Mouse (Mus musculus): ENCODE data around the gene Slc48a1. TPM values are rescaled to one million over a fixed set of nuclear protein-coding genes. Genes with fewer than 3 reads are reported as not detected.

The Slc48a1 gene
- 20.7 TPM for polyA plus RNA-seq (2014; fragmentation: Illumina TruSeq; extraction: RNeasy Lipid Tissue Mini Kit (QIAGEN cat#74804); ENCODE audit: low read depth, low replicate concordance)

DNA sequence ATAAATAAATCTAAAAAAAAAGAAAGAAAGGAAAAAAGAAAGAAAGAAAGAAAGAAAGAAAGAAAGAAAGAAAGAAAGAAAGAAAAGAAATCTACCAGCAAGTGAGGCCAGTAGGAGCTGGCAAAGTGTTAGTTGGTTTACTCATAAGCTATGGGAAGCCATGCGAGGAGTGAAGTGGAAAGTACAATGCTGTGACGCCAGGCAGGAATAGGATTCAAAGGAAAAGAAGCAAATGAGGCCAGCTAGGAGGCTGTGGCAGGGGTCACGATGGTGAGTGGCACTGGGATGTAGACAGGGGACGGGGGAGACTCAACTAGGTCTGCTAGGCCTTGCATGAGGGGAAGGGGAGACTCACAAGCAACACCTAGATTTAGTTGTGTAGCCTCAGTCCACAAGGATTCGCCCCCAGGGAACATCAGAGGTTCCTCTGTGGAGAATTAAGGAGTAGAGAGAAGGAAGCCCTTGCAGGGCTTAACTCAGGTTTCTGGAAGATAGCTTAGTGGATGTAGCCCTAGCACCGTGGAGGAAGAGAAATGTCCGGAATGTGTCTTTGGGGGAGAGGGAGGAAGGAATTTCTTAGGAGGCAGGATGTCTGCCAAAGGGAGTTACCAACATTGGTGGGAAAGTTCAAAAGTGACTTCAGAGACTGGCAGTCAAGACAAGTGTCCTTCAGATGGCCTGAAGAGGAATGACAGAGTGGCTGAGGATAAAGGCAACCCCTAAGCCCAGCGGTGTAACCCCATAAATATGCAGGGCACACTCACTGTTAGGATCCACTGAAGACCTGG, at the start of gene Slc48a1:
Gene Slc48a1 (plus strand): TSS at position 210 of the 788 bp plus-strand sequence.

DNA sequence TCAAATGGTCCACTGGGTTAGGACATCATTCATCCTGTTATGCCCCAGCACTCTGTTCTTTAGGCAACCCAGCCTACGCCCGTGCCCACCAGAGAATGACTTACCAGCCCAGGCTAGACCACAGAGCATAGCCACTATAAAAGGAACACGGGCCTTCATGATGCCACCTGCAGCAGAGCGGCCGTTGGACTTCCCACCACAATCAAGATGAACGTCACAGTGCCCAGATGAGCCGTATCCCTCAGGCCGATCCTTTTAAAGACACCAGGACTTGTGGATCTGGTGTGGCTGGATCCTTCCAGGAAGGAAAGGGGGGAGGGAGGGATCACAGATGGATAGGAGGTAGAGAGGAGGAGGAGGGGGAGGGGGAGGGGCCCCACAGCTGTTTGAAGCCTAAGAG, 47.2 kb upstream of the Slc48a1 start, which contains the start of gene Endou:
Gene Endou (minus strand): TSS at position 229 of the 400 bp plus-strand sequence.

DNA sequence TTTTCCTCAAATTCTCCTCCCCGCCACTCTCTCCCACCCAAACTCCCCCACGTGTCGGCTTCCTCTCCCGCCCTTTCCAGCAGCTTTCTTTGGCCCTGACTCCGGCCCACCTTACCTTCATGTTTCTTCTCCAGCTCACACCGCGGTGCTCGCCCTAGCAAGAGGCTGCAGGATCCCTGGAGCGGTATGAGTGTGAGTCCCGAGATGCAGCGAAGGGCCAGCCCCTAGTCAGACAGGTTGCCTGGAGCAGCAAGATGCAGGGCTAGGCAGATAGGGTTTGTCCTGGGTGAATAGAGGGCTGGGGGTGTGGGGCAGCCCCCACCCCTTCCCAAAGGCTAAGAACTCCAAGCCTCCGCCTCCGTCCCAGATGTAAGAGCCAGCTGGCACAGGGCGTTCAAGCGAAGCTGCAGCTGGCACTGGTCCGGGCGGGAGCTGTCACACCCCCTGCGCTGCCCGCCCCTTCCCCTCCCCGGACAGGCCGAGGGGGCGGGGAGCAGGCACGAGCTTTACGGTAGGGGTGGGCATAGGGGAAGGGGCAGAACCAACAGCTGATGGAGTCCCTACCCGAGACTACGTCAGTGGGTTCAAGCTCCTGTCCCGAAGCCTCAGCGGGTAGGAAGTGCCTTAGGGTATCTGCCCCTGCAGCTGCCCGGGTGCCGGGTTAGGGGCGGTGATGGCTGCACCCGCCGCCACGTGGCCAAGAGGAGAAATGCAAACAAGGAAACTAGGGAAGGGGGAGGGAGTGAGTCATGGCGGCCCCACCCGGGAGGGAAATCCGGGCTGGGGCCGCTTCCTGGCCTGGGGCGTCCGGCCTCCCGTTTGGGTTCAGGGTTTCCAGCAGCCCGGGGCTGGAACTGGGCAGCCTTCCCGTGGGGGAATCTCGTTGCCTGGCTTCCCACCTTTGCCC, 10.8 kb upstream of the Slc48a1 start, which contains the start of gene Rapgef3:
Gene Rapgef3 (minus strand): TSS at position 693 of the 907 bp plus-strand sequence.

Other genes starting within 250 kb of the Slc48a1 start
- 7.4 TPM for gene Rpap3, start 72.7 kb upstream of the Slc48a1 start, polyA plus RNA-seq (2014; fragmentation: Illumina TruSeq; extraction: RNeasy Lipid Tissue Mini Kit (QIAGEN cat#74804); ENCODE audit: low read depth, low replicate concordance)
- 0.16 TPM for gene Endou, start 47.2 kb upstream of the Slc48a1 start, polyA plus RNA-seq (2014; fragmentation: Illumina TruSeq; extraction: RNeasy Lipid Tissue Mini Kit (QIAGEN cat#74804); ENCODE audit: low read depth, low replicate concordance)
- not detected for gene Rapgef3, start 10.5 kb upstream of the Slc48a1 start, polyA plus RNA-seq (2014; fragmentation: Illumina TruSeq; extraction: RNeasy Lipid Tissue Mini Kit (QIAGEN cat#74804); ENCODE audit: low read depth, low replicate concordance)
- gene Hdac7, start 66.0 kb downstream of the Slc48a1 start, polyA plus RNA-seq (2014; fragmentation: Illumina TruSeq; extraction: RNeasy Lipid Tissue Mini Kit (QIAGEN cat#74804); ENCODE audit: low read depth, low replicate concordance): 1.3 TPM
- not detected for gene Vdr, start 132.1 kb downstream of the Slc48a1 start, polyA plus RNA-seq (2014; fragmentation: Illumina TruSeq; extraction: RNeasy Lipid Tissue Mini Kit (QIAGEN cat#74804); ENCODE audit: low read depth, low replicate concordance)
- 9.5 TPM for gene Tmem106c, start 185.7 kb downstream of the Slc48a1 start, polyA plus RNA-seq (2014; fragmentation: Illumina TruSeq; extraction: RNeasy Lipid Tissue Mini Kit (QIAGEN cat#74804); ENCODE audit: low read depth, low replicate concordance)
- not detected for gene Col2a1, start 226.2 kb downstream of the Slc48a1 start, polyA plus RNA-seq (2014; fragmentation: Illumina TruSeq; extraction: RNeasy Lipid Tissue Mini Kit (QIAGEN cat#74804); ENCODE audit: low read depth, low replicate concordance)